Mouse (Mus musculus) forebrain, embryonic 10.5 days (tissue): ENCODE results near the gene Lrrc28. TPM values are rescaled to one million over a fixed set of nuclear protein-coding genes. Genes with fewer than 3 reads are reported as not detected.
A peak's percentile ranks its signal among the peaks of the same experiment; 100 is the strongest.

ENCODE experiments used
- DNase-seq: peaks from one replicate; pipeline ENCODE4 v3.0.0-alpha.2; 2017; ENCODE audit warnings: low spot score; ENCODE audit errors: extremely low spot score
- H3K27ac ChIP-seq: fragments of 300-500 bp; sonication (generic); 2 replicates; pipeline ENCODE4 v1.5.1; 2016; ENCODE audit warnings: mild to moderate bottlenecking
- H3K27me3 ChIP-seq: fragments of 300-500 bp; sonication (generic); 2 replicates; pipeline ENCODE4 v1.6.1; 2016; ENCODE audit warnings: mild to moderate bottlenecking; ENCODE audit not compliant: poor library complexity, severe bottlenecking
- H3K36me3 ChIP-seq: fragments of 300-500 bp; sonication (generic); replicated peaks from 2 replicates; pipeline ENCODE4 v1.6.1; 2016; ENCODE audit warnings: mild to moderate bottlenecking, moderate library complexity
- H3K4me1 ChIP-seq: fragments of 300-500 bp; sonication (generic); 2 replicates; pipeline ENCODE4 v1.6.1; 2016
- H3K4me3 ChIP-seq: fragments of 300-500 bp; sonication (generic); 2 replicates; pipeline ENCODE4 v1.5.1; 2016; ENCODE audit warnings: mild to moderate bottlenecking, moderate library complexity
- H3K9me3 ChIP-seq: fragments of 300-500 bp; sonication (generic); 2 replicates; pipeline ENCODE4 v1.6.1; 2016; ENCODE audit warnings: mild to moderate bottlenecking, moderate library complexity
- WGBS: fragments of 180-500 bp; shearing (Covaris S2); methylation state at CpG from one replicate; pipeline ENCODE4 v1.1.7; 2016; 5-methylcytosine and 5-hydroxymethylcytosine counted together
- polyA plus RNA-seq: library from polyadenylated mRNA; unstranded; fragments of >200 nt; fragmentation: Nextera tagmentation; extraction: Ambion mirVana; gene quantifications from 2 replicates; pipeline ENCODE4 v1.2.1, GENCODE M21; 2016

Lrrc28 gene
- polyA plus RNA-seq, 1 experiment from 2014 or later: 16.7 TPM

GRCm38 (mm10) chr7:67486925-67487760, 157.9 kb downstream of the Lrrc28 start:
- Histone ChIP-seq H3K9me3 (no peaks in the 10 kb centered on the region), H3K4me1 (peaks cover 19% of the 10 kb centered on the region), H3K36me3 (no peaks in the 10 kb centered on the region), H3K27me3 (no peaks in the 10 kb centered on the region), H3K27ac (peak overlapping the region; percentile 0; the same call in 1 of the 2 replicates), H3K4me3 (no peak overlapping the region)
- DNase-seq: peak; percentile 25
- 82% methylated on average over 15 of the region's 15 CpGs for WGBS

GRCm38 (mm10) chr7:67486417-67486816, 158.7 kb downstream of the Lrrc28 start:
- no peak for DNase-seq
- no peak overlapping the region for H3K27ac ChIP-seq
- H3K36me3 ChIP-seq: no peaks in the 10 kb centered on the region
- 89% methylated on average over 5 of the region's 5 CpGs for WGBS
- peaks cover 19% of the 10 kb centered on the region for H3K4me1 ChIP-seq
- H3K9me3 ChIP-seq: no peaks in the 10 kb centered on the region
- H3K4me3 ChIP-seq: no peak overlapping the region
- H3K27me3 ChIP-seq: no peaks in the 10 kb centered on the region

GRCm38 (mm10) chr7:67483698-67484097, 161.4 kb downstream of the Lrrc28 start:
- Histone ChIP-seq H3K27me3 (peaks cover 6% of the 10 kb centered on the region; the same call in 1 of the 2 replicates), H3K9me3 (no peaks in the 10 kb centered on the region), H3K36me3 (no peaks in the 10 kb centered on the region), H3K4me1 (peaks cover 34% of the 10 kb centered on the region), H3K4me3 (no peak overlapping the region), H3K27ac (no peak overlapping the region)
- DNase-seq: no peak
- WGBS: 91% methylated on average over 4 of the region's 4 CpGs

GRCm38 (mm10) chr7:67479576-67480413, 165.3 kb downstream of the Lrrc28 start:
- H3K27ac ChIP-seq: 0 out of 2 replicates have a peak overlapping the region, but pooled peaks have one; percentile 15
- peaks cover 16% of the 10 kb centered on the region for H3K27me3 ChIP-seq
- H3K9me3 ChIP-seq: no peaks in the 10 kb centered on the region
- WGBS: 87% methylated on average over 17 of the region's 17 CpGs
- no peak overlapping the region for H3K4me3 ChIP-seq
- DNase-seq: no peak
- H3K36me3 ChIP-seq: no peaks in the 10 kb centered on the region
- peaks cover 33% of the 10 kb centered on the region for H3K4me1 ChIP-seq

GRCm38 (mm10) chr7:67479168-67479567, 165.9 kb downstream of the Lrrc28 start:
- Histone ChIP-seq H3K9me3 (no peaks in the 10 kb centered on the region), H3K27me3 (peaks cover 16% of the 10 kb centered on the region), H3K36me3 (no peaks in the 10 kb centered on the region), H3K4me3 (no peak overlapping the region), H3K27ac (0 out of 2 replicates have a peak overlapping the region, but pooled peaks have one; percentile 15), H3K4me1 (peaks cover 35% of the 10 kb centered on the region)
- no peak for DNase-seq
- 67% methylated on average over 5 of the region's 5 CpGs for WGBS

GRCm38 (mm10) chr7:67477996-67478395, 167.1 kb downstream of the Lrrc28 start:
- peaks cover 40% of the 10 kb centered on the region for H3K4me1 ChIP-seq
- no peaks in the 10 kb centered on the region for H3K9me3 ChIP-seq
- no peak overlapping the region for H3K4me3 ChIP-seq
- no peak for DNase-seq
- H3K27me3 ChIP-seq: peaks cover 16% of the 10 kb centered on the region
- no peaks in the 10 kb centered on the region for H3K36me3 ChIP-seq
- H3K27ac ChIP-seq: peak overlapping the region; percentile 62
- 51% methylated on average over 8 of the region's 10 CpGs for WGBS

GRCm38 (mm10) chr7:67471295-67471694, 173.8 kb downstream of the Lrrc28 start:
- Histone ChIP-seq H3K9me3 (no peaks in the 10 kb centered on the region), H3K27ac (no peak overlapping the region), H3K4me1 (peaks cover 29% of the 10 kb centered on the region), H3K27me3 (peaks cover 11% of the 10 kb centered on the region), H3K36me3 (no peaks in the 10 kb centered on the region), H3K4me3 (no peak overlapping the region)
- no peak for DNase-seq
- 82% methylated on average over 11 of the region's 11 CpGs for WGBS

- peaks cover 30% of the 10 kb centered on the region for H3K27me3 ChIP-seq
- H3K27ac ChIP-seq: peak overlapping the region; percentile 48; the same call in 1 of the 2 replicates
- WGBS: 76% methylated on average over 7 of the region's 7 CpGs
- no peaks in the 10 kb centered on the region for H3K9me3 ChIP-seq
- DNase-seq: no peak
- H3K4me1 ChIP-seq: peaks cover 30% of the 10 kb centered on the region
- no peaks in the 10 kb centered on the region for H3K36me3 ChIP-seq
- H3K4me3 ChIP-seq: no peak overlapping the region
Measured at GRCm38 (mm10) chr7:67468802-67469408, 176.2 kb downstream of the Lrrc28 start.

- H3K4me1 ChIP-seq: peaks cover 33% of the 10 kb centered on the region
- WGBS: 91% methylated on average over 3 of the region's 3 CpGs
- no peaks in the 10 kb centered on the region for H3K36me3 ChIP-seq
- H3K27ac ChIP-seq: peak overlapping the region; percentile 48; the same call in 1 of the 2 replicates
- DNase-seq: no peak
- no peak overlapping the region for H3K4me3 ChIP-seq
- H3K9me3 ChIP-seq: no peaks in the 10 kb centered on the region
- peaks cover 36% of the 10 kb centered on the region for H3K27me3 ChIP-seq
Measured at GRCm38 (mm10) chr7:67468180-67468579, 176.9 kb downstream of the Lrrc28 start.

- no peaks in the 10 kb centered on the region for H3K36me3 ChIP-seq
- WGBS: 91% methylated on average over 2 of the region's 2 CpGs
- DNase-seq: no peak
- peaks cover 45% of the 10 kb centered on the region for H3K4me1 ChIP-seq
- H3K27me3 ChIP-seq: peaks cover 54% of the 10 kb centered on the region
- H3K4me3 ChIP-seq: no peak overlapping the region
- no peak overlapping the region for H3K27ac ChIP-seq
- no peaks in the 10 kb centered on the region for H3K9me3 ChIP-seq
Measured at GRCm38 (mm10) chr7:67466322-67466721, 178.7 kb downstream of the Lrrc28 start.

- H3K36me3 ChIP-seq: no peaks in the 10 kb centered on the region
- 95% methylated on average over 8 of the region's 8 CpGs for WGBS
- H3K27ac ChIP-seq: no peak overlapping the region
- DNase-seq: no peak
- H3K4me3 ChIP-seq: no peak overlapping the region
- no peaks in the 10 kb centered on the region for H3K9me3 ChIP-seq
- peaks cover 48% of the 10 kb centered on the region for H3K4me1 ChIP-seq
- H3K27me3 ChIP-seq: peaks cover 65% of the 10 kb centered on the region
Measured at GRCm38 (mm10) chr7:67464633-67465032, 180.4 kb downstream of the Lrrc28 start.

- WGBS: 8% methylated on average over 7 of the region's 7 CpGs
- Histone ChIP-seq H3K9me3 (no peaks in the 10 kb centered on the region), H3K4me1 (peaks cover 38% of the 10 kb centered on the region), H3K27ac (peak overlapping the region; percentile 56), H3K36me3 (no peaks in the 10 kb centered on the region), H3K27me3 (peaks cover 65% of the 10 kb centered on the region), H3K4me3 (no peak overlapping the region)
- DNase-seq: peak; percentile 29
Measured at GRCm38 (mm10) chr7:67463565-67463964, 181.5 kb downstream of the Lrrc28 start.
